10 mouse cellular contexts compared by ENCODE assay signal in genomic region chr6:99011895-99012584, GRCm38 (mm10).
A peak's percentile ranks its signal among the peaks of the same experiment; 100 is the strongest.
DNase-seq lines count a peak whose midpoint lies in the region; ATAC-seq lines count a peak whose summit lies in the region.
"Had no signal": no experiment of that assay in that cellular context is flagged by ENCODE, and none has a peak within 500 bp of the region (broad histone marks: within the 10 kb centered on the region; RNA-seq: fewer than 3 reads in every experiment).

No protein-coding gene starts in this region.

- peaks cover 5% of the 10 kb centered on the region; the same call in 1 of the 2 replicates for H3K36me3 ChIP-seq in forebrain, embryonic 11.5 days (ENCODE audit: control insufficient read depth, insufficient read depth, low read length)
- peaks cover 7% of the 10 kb centered on the region; the same call in 1 of the 2 replicates for H3K36me3 ChIP-seq in forebrain, embryonic 15.5 days
- H3K36me3 ChIP-seq in kidney, embryonic 14.5 days (ENCODE audit: control insufficient read depth, insufficient read depth, low read length): peaks cover 18% of the 10 kb centered on the region; the same call in 1 of the 2 replicates
- no peaks in the 10 kb centered on the region; the same call in 1 of the 2 replicates for H3K36me3 ChIP-seq in hindbrain, embryonic 14.5 days (replicated peaks; ENCODE audit: control insufficient read depth, insufficient read depth)

- no peak overlapping the region for H3K4me3 ChIP-seq in forebrain, embryonic 11.5 days (ENCODE audit: low read depth, low read length)
- no peak overlapping the region for H3K4me3 ChIP-seq in forebrain, embryonic 15.5 days
- H3K4me3 ChIP-seq in kidney, embryonic 14.5 days (ENCODE audit: low read length): no peak overlapping the region
- H3K4me3 ChIP-seq in hindbrain, embryonic 14.5 days (replicated peaks; ENCODE audit: low read length): no peak overlapping the region
- H3K4me3 ChIP-seq: limb, embryonic 12.5 days had no signal

- H3K4me1 ChIP-seq in forebrain, embryonic 11.5 days (replicated peaks; ENCODE audit: control insufficient read depth, insufficient read depth, low read length): peaks cover 22% of the 10 kb centered on the region
- H3K4me1 ChIP-seq in forebrain, embryonic 15.5 days: peaks cover 27% of the 10 kb centered on the region
- peaks cover 29% of the 10 kb centered on the region for H3K4me1 ChIP-seq in kidney, embryonic 14.5 days (ENCODE audit: control insufficient read depth, insufficient read depth, low read length)
- H3K4me1 ChIP-seq in hindbrain, embryonic 14.5 days (replicated peaks; ENCODE audit: control insufficient read depth, insufficient read depth, low read length): peaks cover 32% of the 10 kb centered on the region

- DNase-seq in forebrain, embryonic 11.5 days (ENCODE audit: low spot score): peak; percentile 47
- DNase-seq in kidney, adult 11 months: no peak
- peak; percentile 85 for DNase-seq in large intestine, adult 2 months (ENCODE audit: low read depth, low spot score)
- DNase-seq in lung, postnatal 36 days: peak; percentile 83
- no peak for DNase-seq in cerebellum, adult 9-11 months
- DNase-seq in hindbrain, embryonic 14.5 days (ENCODE audit: low spot score): no peak
- DNase-seq: gastrocnemius, postnatal 25 days had no signal

- H3K27me3 ChIP-seq in forebrain, embryonic 11.5 days (ENCODE audit: control insufficient read depth, insufficient read depth, low read length): peaks cover 4% of the 10 kb centered on the region
- H3K27me3 ChIP-seq in forebrain, embryonic 15.5 days: 0 out of 2 replicates have a peak, but pooled peaks cover 3% of the 10 kb centered on the region
- no peaks in the 10 kb centered on the region for H3K27me3 ChIP-seq in kidney, embryonic 14.5 days (ENCODE audit: control insufficient read depth, insufficient read depth, low read length)
- peaks cover 14% of the 10 kb centered on the region; the same call in 1 of the 2 replicates for H3K27me3 ChIP-seq in hindbrain, embryonic 14.5 days (ENCODE audit: control insufficient read depth, insufficient read depth, low read length)

- no peak overlapping the region for H3K4me2 ChIP-seq in forebrain, embryonic 11.5 days (ENCODE audit: low read depth, low read length, severe bottlenecking)
- no peak overlapping the region for H3K4me2 ChIP-seq in forebrain, embryonic 15.5 days (replicated peaks)
- H3K4me2 ChIP-seq in kidney, embryonic 14.5 days (replicated peaks; ENCODE audit: low read depth, low read length): no peak overlapping the region
- H3K4me2 ChIP-seq in hindbrain, embryonic 14.5 days (replicated peaks): no peak overlapping the region
- H3K4me2 ChIP-seq: limb, embryonic 12.5 days had no signal

- 67% methylated on average over 8 of the region's 8 CpGs for WGBS in forebrain, embryonic 11.5 days
- WGBS in forebrain, embryonic 15.5 days: 68% methylated on average over 8 of the region's 8 CpGs
- 43% methylated on average over 8 of the region's 8 CpGs for WGBS in kidney, embryonic 14.5 days
- WGBS in large intestine, adult 2 months: 16% methylated on average over 8 of the region's 8 CpGs
- 56% methylated on average over 8 of the region's 8 CpGs for WGBS in hindbrain, embryonic 14.5 days

- no peak overlapping the region for H3K27ac ChIP-seq in forebrain, embryonic 11.5 days (ENCODE audit: low read depth, low read length)
- H3K27ac ChIP-seq in forebrain, embryonic 15.5 days (replicated peaks): no peak overlapping the region
- no peak overlapping the region for H3K27ac ChIP-seq in kidney, embryonic 14.5 days (ENCODE audit: low read depth, low read length)
- no peak overlapping the region for H3K27ac ChIP-seq in hindbrain, embryonic 14.5 days
- H3K27ac ChIP-seq: limb, embryonic 12.5 days had no signal

- no peak for ATAC-seq in forebrain, embryonic 11.5 days (replicated peaks; ENCODE audit: low FRiP score)
- ATAC-seq in forebrain, embryonic 15.5 days (replicated peaks): no peak
- peak; percentile 36; the same call in 1 of the 2 replicates for ATAC-seq in kidney, embryonic 14.5 days (ENCODE audit: low FRiP score, low TSS enrichment)
- no peak for ATAC-seq in hindbrain, embryonic 14.5 days (ENCODE audit: low FRiP score)

- H3K9me3 ChIP-seq in forebrain, embryonic 11.5 days (ENCODE audit: control insufficient read depth, low read length): peaks cover 3% of the 10 kb centered on the region; the same call in 1 of the 2 replicates
- H3K9me3 ChIP-seq in forebrain, embryonic 15.5 days: no peaks in the 10 kb centered on the region
- peaks cover 4% of the 10 kb centered on the region for H3K9me3 ChIP-seq in kidney, embryonic 14.5 days (ENCODE audit: control insufficient read depth, low read length)
- H3K9me3 ChIP-seq in hindbrain, embryonic 14.5 days (ENCODE audit: control insufficient read depth, low read length): 0 out of 2 replicates have a peak, but pooled peaks cover 3% of the 10 kb centered on the region

- H3K9ac ChIP-seq in forebrain, embryonic 11.5 days (ENCODE audit: low read length): no peak overlapping the region
- H3K9ac ChIP-seq in forebrain, embryonic 15.5 days (replicated peaks): no peak overlapping the region
- H3K9ac ChIP-seq in kidney, embryonic 14.5 days (ENCODE audit: low read depth, low read length): no peak overlapping the region
- no peak overlapping the region for H3K9ac ChIP-seq in hindbrain, embryonic 14.5 days
- H3K9ac ChIP-seq: limb, embryonic 12.5 days had no signal

Comparison
In these comparisons a context has a peak if more than half of its experiments do, and no peak if none do; other contexts are left out.
1. DNase-seq: peak in forebrain, embryonic 11.5 days (single experiment), large intestine, adult 2 months (single experiment) and lung, postnatal 36 days (single experiment); none in kidney, adult 11 months (single experiment), cerebellum, adult 9-11 months (single experiment) and hindbrain, embryonic 14.5 days (single experiment).